Mouse (Mus musculus) G1E (cell line): ENCODE measurements at regions not wholly inside any gene's neighbourhood (a gene's known extent, or its start where the extent isn't known, plus 50 kb on each side); places are given as distances from the start of the nearest gene placed in this dataset.

Experiments
- CTCF ChIP-seq: IDR thresholded peaks from 2 replicates; pipeline ENCODE4 v1.5.1; 2012; ENCODE audit warnings: low read depth, low read length, inconsistent platforms, mixed read lengths
- GATA1 ChIP-seq: IDR thresholded peaks from 2 replicates; pipeline ENCODE4 v1.6.1; 2012; ENCODE audit warnings: borderline replicate concordance, low read length, inconsistent platforms, mixed read lengths
- GATA2 ChIP-seq: IDR thresholded peaks from 2 replicates; pipeline ENCODE4 v1.6.1; 2012; ENCODE audit warnings: low read depth, low read length, inconsistent platforms, borderline replicate concordance
- POLR2AphosphoS5 ChIP-seq: IDR thresholded peaks from 2 replicates; pipeline ENCODE4 v1.6.1; 2012; ENCODE audit warnings: low read depth, low read length, inconsistent platforms; ENCODE audit not compliant: insufficient replicate concordance
- TAL1 ChIP-seq: conservative IDR thresholded peaks from 2 replicates; pipeline ENCODE4 v1.6.1; 2012; ENCODE audit warnings: low read depth, low read length, inconsistent platforms, mixed read lengths

DNA sequence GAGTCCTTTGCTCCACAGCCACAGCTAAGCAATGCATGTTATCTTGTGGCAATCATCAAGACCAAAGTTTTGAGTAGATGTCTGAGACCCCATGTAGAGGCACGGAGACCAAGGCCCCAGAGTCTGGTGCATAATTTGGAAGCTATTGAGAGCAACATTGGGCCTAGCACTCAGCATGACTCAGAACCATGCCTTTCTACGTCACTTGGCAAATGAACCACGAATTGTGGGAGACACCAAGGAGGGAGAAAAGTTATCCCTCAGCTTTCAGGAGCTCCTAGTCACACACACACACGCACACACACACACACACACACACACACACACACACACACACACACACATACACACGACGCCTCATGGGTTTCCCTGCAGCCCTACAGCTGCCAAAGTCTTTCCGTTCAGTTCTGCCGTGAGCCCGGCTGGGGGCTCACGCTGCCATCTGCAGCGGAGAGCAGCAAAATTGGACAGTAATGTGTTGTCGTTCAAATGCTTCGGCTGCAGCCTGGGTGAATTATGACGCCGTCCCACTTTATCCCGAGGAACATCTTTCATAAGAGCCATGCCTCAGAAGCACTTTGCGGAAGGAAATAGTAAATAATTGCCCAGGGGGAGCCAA is 165.8 kb upstream of the Igsf21 start:
- no peak for TF ChIP-seq CTCF
- no peak for TF ChIP-seq GATA1
- TF ChIP-seq TAL1: no peak
- TF ChIP-seq POLR2AphosphoS5: no peak
- no peak for TF ChIP-seq GATA2
